Mouse (Mus musculus): ENCODE results near the gene Myb.

Gene Myb

DNA sequence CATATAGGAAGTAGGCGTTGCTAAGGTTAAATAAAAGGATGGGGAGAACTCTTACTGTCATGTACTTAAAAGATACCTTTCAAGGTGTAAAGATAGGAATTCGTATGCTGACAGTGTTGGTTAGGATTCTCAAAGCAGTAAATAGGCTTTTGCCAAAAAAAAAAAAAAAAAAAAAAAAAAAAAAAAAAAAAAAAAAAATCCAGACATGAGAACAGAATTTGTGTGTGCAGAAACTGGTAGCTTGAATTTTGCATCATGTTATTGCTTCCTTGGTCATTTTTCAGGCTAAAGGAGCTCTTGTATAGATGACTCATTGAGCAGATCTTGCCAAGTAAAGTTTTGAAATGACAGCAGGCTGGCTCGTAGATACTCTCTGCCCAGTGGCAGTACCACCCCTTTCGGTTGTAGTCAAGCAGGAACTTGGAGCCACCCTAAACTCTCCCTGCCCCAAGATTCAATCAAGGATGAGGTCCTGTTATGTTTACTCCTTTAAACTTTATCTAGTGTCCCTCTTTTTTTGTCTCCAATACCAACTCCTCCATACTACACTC is 11.9 kb upstream of the Myb start:
- in situ Hi-C loops (cut with MboI, MseI) = no loop called here

DNA sequence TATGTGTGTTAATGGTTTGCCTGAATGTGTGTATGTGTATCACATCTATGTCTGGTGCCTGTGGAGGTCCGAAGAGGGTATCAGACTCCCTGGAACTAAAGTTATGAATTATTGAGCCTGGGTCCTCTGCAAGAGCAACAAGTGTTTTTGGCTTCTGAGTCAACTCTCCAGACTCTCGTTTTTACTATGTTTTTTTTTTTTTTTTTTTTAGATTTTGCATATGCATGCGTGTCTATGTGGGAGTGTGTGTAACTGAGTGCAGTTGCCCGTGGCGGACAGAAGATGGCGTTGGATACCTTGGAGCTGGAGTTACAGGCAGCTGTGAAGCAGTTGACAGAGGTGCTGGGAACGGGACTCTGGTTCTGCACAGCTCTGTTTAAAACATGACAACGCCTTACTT is 7.7 kb upstream of the Myb start:
- in situ Hi-C loops (cut with MboI, MseI) = no loop called here

DNA sequence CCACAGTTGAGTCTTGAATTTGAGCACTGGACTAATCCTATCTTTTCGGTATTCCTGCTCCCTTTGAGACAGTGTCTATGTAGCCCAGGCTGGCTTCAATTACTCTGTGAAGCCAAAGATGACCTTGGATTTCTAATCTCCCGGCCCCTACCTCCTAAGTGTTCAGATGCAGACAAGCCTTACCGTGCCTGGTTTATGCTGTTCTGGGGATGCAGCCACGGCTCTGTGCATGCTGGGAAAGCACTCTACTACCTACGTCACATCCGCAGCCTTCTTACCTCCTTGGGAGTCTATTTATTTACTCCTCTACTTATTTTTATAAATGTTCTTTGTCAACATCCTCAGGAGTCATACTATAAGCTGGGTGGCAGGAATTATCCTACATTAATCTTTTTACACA is 7.1 kb upstream of the Myb start:
- in situ Hi-C loops (cut with MboI, MseI) = no loop called here

- in situ Hi-C loops (cut with MboI, MseI) = no loop called here
Measured at GRCm38 (mm10) chr10:21167165-21167564, 6.4 kb upstream of the Myb start.

DNA sequence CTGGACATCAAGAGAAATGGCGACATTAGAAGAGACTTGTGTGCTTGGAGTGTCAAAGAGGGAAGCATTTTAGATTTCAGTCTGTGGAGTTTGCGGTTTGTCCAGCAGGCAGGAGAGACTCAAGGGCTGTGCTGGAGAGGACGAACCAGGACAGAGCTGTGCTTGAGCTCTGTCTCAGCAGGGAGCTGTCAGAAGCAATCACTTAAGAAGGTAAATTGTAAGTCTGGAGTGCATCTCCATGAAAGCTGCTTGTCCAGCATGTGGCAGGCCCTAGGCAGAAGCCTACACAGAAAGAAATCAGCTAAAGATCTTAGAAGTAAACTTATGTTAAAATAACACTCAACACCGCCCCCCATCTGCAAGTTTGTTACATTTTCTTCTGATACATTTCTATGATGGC is 4.6 kb upstream of the Myb start:
- in situ Hi-C loops (cut with MboI, MseI) = no loop called here

GRCm38 (mm10) chr10:21162124-21162523 is 1.3 kb upstream of the Myb start:
- in situ Hi-C loops (cut with MboI, MseI) = no loop called here

DNA sequence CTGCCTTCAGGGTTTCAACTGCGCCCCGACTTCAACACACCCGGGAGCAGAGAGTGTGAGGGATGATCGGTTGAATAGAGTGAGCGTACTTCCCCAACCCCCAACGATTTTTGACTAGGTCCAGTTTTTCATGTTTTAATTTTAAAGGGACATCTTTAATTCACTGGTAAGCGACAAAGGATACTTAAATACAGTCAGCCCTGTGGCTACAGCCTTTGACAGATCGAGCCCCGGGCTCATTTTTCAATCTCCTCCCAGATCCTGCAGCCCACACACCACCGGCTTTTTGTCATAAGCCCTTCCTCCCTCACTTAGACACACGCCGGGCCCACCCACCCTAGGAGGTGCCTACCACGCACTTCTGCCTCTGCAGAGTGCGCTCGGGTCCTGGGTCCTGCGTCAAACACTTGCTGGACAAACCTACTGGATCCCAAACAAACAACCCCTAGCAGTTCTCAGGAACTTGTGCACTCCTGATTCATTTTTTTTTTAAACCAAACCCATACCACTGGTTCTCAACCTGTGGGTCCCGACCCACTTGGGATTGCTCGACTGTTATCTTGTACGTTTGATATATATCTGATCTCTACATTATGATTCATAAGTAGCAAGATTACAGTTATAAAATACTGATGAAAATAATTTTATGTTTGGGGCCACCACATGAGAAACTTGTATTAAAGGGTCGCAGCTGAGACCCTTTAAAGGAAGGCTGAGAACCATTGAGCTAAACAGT is 743 bp upstream of the Myb start:
- in situ Hi-C loops (cut with MboI, MseI) = no loop called here

GRCm38 (mm10) chr10:21159697-21160394 is 938 bp downstream of the Myb start:
- in situ Hi-C loops (cut with MboI, MseI) = loop anchor here (10.0 kb wide), 1 partner anchor 835 kb away; no protein-coding TSS in a partner anchor

DNA sequence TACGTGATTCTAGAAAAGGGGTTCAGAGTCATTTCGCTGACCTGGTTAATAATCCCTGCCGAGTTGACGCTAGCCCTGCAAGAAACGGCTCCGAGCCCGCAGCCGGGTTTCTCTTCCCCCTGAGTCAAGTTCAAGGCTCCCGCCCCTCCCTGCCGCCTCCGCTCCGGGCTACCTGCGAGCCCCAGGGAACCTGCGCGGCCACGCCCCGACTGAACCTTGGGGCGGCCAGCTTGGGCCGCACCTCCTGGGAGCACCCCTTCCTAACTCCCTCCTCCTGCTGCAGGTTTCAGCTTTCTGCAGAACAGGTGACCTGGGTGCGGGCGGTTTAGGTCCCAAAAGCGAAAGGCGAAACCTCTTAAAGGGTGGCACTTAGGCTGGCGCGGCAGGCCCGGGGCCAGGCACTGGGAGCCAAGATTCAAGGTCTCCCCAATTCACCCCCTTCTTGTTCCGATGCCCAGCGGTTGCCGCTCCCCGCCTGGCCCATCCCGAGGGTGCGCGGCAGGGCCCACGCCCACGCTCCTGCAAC is 1.8 kb downstream of the Myb start:
- in situ Hi-C loops (cut with MboI, MseI) = loop anchor here (10.0 kb wide), 1 partner anchor 834 kb away; no protein-coding TSS in a partner anchor

DNA sequence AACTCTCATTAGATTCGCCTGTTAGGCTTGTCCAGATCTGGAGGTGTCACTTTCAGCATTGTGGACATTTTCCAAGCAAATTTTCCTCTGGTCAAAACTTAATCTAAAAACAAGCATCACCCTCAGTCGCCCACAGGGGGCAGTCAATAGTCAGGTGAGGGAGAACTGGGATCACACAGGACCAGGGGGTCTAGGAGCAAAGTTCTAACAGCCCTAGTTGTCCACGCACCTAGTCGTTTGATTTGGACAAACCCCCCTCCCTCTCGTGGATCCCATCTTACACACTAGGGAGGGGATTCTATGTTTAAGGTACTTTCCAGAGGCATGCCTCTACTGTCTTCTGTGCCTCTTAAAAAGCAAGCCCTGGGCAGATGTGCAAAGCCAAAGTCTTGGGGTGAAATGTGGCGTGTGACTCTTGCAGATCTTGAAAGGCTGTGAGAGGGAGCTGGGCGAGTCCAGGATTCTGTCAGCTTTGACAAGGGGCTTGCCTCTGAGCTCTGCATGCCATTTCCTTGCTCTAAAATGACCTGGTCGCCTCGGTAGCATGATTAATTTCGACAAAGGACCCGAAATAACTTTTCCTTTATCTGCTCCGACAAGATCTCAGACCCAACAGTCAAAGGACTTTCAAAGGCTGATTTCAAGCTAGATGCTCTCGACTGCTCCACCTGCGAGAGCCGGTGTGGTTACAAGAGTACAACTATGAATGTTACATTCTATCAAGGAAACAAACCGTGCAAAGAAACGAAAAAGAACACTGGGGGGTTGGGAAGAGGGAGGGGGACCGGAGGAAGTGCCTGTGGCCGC is 2.5 kb downstream of the Myb start:
- in situ Hi-C loops (cut with MboI, MseI) = loop anchor here (10.0 kb wide), 1 partner anchor 834 kb away; no protein-coding TSS in a partner anchor

- in situ Hi-C loops (cut with MboI, MseI) = loop anchor here (10.0 kb wide), 1 partner anchor 832 kb away; no protein-coding TSS in a partner anchor
Measured at GRCm38 (mm10) chr10:21156953-21157499, 3.8 kb downstream of the Myb start.

GRCm38 (mm10) chr10:21156416-21156815 is 4.4 kb downstream of the Myb start:
- in situ Hi-C loops (cut with MboI, MseI) = loop anchor here (10.0 kb wide), 1 partner anchor 832 kb away; no protein-coding TSS in a partner anchor

GRCm38 (mm10) chr10:21154927-21155326 is 5.9 kb downstream of the Myb start:
- in situ Hi-C loops (cut with MboI, MseI) = loop anchor here (10.0 kb wide), 1 partner anchor 830 kb away; no protein-coding TSS in a partner anchor

GRCm38 (mm10) chr10:21153433-21153832 is 7.4 kb downstream of the Myb start:
- in situ Hi-C loops (cut with MboI, MseI) = loop anchor here (10.0 kb wide), 1 partner anchor 829 kb away; no protein-coding TSS in a partner anchor

GRCm38 (mm10) chr10:21152812-21153211 is 8.0 kb downstream of the Myb start:
- in situ Hi-C loops (cut with MboI, MseI) = loop anchor here (10.0 kb wide), 1 partner anchor 828 kb away; no protein-coding TSS in a partner anchor

GRCm38 (mm10) chr10:21151320-21151719 is 9.5 kb downstream of the Myb start:
- in situ Hi-C loops (cut with MboI, MseI) = loop anchor here (10.0 kb wide), 1 partner anchor 827 kb away; no protein-coding TSS in a partner anchor

DNA sequence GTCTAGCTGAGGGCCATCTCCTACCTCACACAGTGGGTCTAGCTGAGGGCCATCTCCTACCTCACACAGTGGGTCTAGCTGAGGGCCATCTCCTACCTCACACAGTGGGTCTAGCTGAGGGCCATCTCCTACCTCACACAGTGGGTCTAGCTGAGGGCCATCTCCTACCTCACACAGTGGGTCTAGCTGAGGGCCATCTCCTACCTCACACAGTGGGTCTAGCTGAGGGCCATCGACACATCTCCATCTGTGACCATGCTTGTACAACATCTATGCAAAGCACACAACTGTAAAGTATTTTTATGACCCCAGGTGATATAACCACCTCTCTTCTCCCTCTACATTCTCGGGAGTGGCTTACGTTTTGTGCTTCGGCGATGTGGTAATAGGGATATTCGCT is 10.8 kb downstream of the Myb start:
- in situ Hi-C loops (cut with MboI, MseI) = loop anchor here (5.0 to 10.0 kb wide), 2 partner anchors 197 to 825 kb away; no protein-coding TSS in a partner anchor

GRCm38 (mm10) chr10:21146719-21147118 is 14.1 kb downstream of the Myb start:
- in situ Hi-C loops (cut with MboI, MseI) = loop anchor here (5.0 kb wide), 1 partner anchor 201 kb away; no protein-coding TSS in a partner anchor

DNA sequence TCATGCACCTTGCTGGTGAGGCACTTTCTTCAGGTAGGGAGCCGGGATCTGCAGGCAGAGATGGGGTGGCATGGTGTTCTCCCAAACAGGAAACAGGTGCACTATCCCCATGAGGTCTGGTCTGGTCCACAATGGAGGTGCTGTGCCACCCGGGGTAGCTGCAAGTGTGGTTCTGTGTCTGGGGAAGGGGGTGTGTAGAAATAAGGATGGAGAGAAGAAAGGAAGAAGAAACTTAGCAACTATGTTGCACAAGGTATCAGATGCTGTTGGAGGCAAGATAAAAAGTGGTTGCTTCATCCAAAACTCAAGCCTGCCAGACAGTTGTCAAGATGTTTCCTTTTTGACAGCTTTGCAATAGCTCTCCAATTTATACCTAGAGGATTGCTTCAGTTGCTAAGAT is 14.5 kb downstream of the Myb start:
- in situ Hi-C loops (cut with MboI, MseI) = loop anchor here (5.0 kb wide), 1 partner anchor 201 kb away; no protein-coding TSS in a partner anchor
